Mouse (Mus musculus) adrenal gland, adult (tissue): ENCODE measurements around the gene Map4k1.

ENCODE experiments used
- DNase-seq, 2 experiments: peaks; one replicate each; pipeline ENCODE4 v3.0.0; 2022 to 2023; ENCODE audit warnings: low spot score in 1 of 2; ENCODE audit not compliant: inconsistent age in 2 of 2

Map4k1 gene

GRCm38 (mm10) chr7:28981651-28982273 lies at the start of gene Map4k1, which contains the start of gene Eif3k:
Gene Map4k1, plus strand, starts transcription at chr7:28982050.
Gene Eif3k, minus strand, starts transcription at chr7:28981864.
- peak; percentile 98 for DNase-seq

GRCm38 (mm10) chr7:28932421-28933041 lies 49.3 kb upstream of the Map4k1 start:
- DNase-seq, result peak in 1 of 2 experiments; percentile 56

GRCm38 (mm10) chr7:28933825-28934224 lies 48.0 kb upstream of the Map4k1 start:
- DNase-seq, result no peak

- DNase-seq, result no peak
Measured at GRCm38 (mm10) chr7:28936787-28937186, 45.1 kb upstream of the Map4k1 start.

- DNase-seq, result no peak
Measured at GRCm38 (mm10) chr7:28938654-28939053, 43.2 kb upstream of the Map4k1 start.

GRCm38 (mm10) chr7:28939418-28940183 lies 42.2 kb upstream of the Map4k1 start:
- peak in 1 of 2 experiments; percentile 8 for DNase-seq

- peak in 1 of 2 experiments; percentile 17 for DNase-seq
Measured at GRCm38 (mm10) chr7:28941129-28941528, 40.7 kb upstream of the Map4k1 start.

GRCm38 (mm10) chr7:28941542-28941941 lies 40.3 kb upstream of the Map4k1 start:
- DNase-seq, result no peak

- no peak for DNase-seq
Measured at GRCm38 (mm10) chr7:28943451-28944180, 38.2 kb upstream of the Map4k1 start.

GRCm38 (mm10) chr7:28944756-28945415 lies 37.0 kb upstream of the Map4k1 start:
- no peak for DNase-seq

- DNase-seq, result peak in 1 of 2 experiments; percentile 41
Measured at GRCm38 (mm10) chr7:28945416-28946270, 36.2 kb upstream of the Map4k1 start.

GRCm38 (mm10) chr7:28946271-28946610 lies 35.6 kb upstream of the Map4k1 start:
- DNase-seq, result no peak

- DNase-seq, result no peak
Measured at GRCm38 (mm10) chr7:28948746-28949145, 33.1 kb upstream of the Map4k1 start.

- no peak for DNase-seq
Measured at GRCm38 (mm10) chr7:28949298-28949697, 32.6 kb upstream of the Map4k1 start.

GRCm38 (mm10) chr7:28950346-28951037 lies 31.4 kb upstream of the Map4k1 start:
- DNase-seq, result no peak

- no peak for DNase-seq
Measured at GRCm38 (mm10) chr7:28951764-28952163, 30.1 kb upstream of the Map4k1 start.

- DNase-seq, result peak; percentile 79 to 93
Measured at GRCm38 (mm10) chr7:28952786-28953185, 29.1 kb upstream of the Map4k1 start.

GRCm38 (mm10) chr7:28953476-28954376 lies 28.1 kb upstream of the Map4k1 start:
- DNase-seq, result peak in 1 of 2 experiments; percentile 69
